Comparison of ENCODE assay signal across 8 mouse cellular contexts in genomic region chr13:59145677-59146555, GRCm38 (mm10).
A peak's percentile ranks its signal among the peaks of the same experiment; 100 is the strongest.
DNase-seq lines count a peak whose midpoint lies in the region; ATAC-seq lines count a peak whose summit lies in the region.

No protein-coding gene starts in this region.

- peak overlapping the region; percentile 63 for H3K27ac ChIP-seq in forebrain, embryonic 14.5 days (ENCODE audit: low read depth, low read length)
- peak overlapping the region; percentile 43 for H3K27ac ChIP-seq in hindbrain, embryonic 11.5 days (ENCODE audit: low read depth, low read length)

- WGBS in forebrain, embryonic 14.5 days, result 32% methylated on average over 21 of the region's 21 CpGs
- WGBS in hindbrain, embryonic 11.5 days, result 47% methylated on average over 21 of the region's 21 CpGs

- intact Hi-C loops in left cerebral cortex, postnatal 4 days (cut with DNase I), result no loop called here

- H3K4me2 ChIP-seq in forebrain, embryonic 14.5 days (ENCODE audit: low read length), result 0 out of 2 replicates have a peak overlapping the region, but pooled peaks have one; percentile 12
- H3K4me2 ChIP-seq in hindbrain, embryonic 11.5 days (replicated peaks; ENCODE audit: low read depth, low read length), result no peak overlapping the region

- H3K4me3 ChIP-seq in megakaryocyte, embryonic 14.5 days (replicated peaks), result peak overlapping the region; percentile 46
- H3K4me3 ChIP-seq in forebrain, embryonic 14.5 days (ENCODE audit: low read depth, low read length), result no peak overlapping the region
- H3K4me3 ChIP-seq in hindbrain, embryonic 11.5 days (ENCODE audit: low read depth, low read length), result no peak overlapping the region

- H3K27me3 ChIP-seq in megakaryocyte, embryonic 14.5 days (replicated peaks), result no peaks in the 10 kb centered on the region
- H3K27me3 ChIP-seq in forebrain, embryonic 14.5 days (replicated peaks; ENCODE audit: control insufficient read depth, insufficient read depth, low read length), result no peaks in the 10 kb centered on the region
- no peaks in the 10 kb centered on the region for H3K27me3 ChIP-seq in hindbrain, embryonic 11.5 days (ENCODE audit: control insufficient read depth, insufficient read depth, low read length)

- peak; percentile 96 for DNase-seq in forebrain, embryonic 14.5 days (ENCODE audit: low spot score)
- DNase-seq in hindbrain, embryonic 11.5 days (ENCODE audit: low spot score), result peak; percentile 89
- DNase-seq in left cerebral cortex, postnatal 4 days, result peak; percentile 88
- DNase-seq in retina, embryonic 14.5 days (ENCODE audit: low spot score), result peak; percentile 60
- DNase-seq in urinary bladder, adult 18-20 months (ENCODE audit: low spot score in 2 of 2), result no peak
- DNase-seq in urinary bladder, postnatal 25 days (ENCODE audit: low spot score), result no peak

- ATAC-seq in megakaryocyte, adult 5-6 weeks (ENCODE audit: poor library complexity, severe bottlenecking), result no peak
- ATAC-seq in forebrain, embryonic 14.5 days, result peak; percentile 79
- peak; percentile 78 for ATAC-seq in hindbrain, embryonic 11.5 days (ENCODE audit: low FRiP score)

- peak overlapping the region; percentile 10; the same call in 1 of the 2 replicates for H3K9ac ChIP-seq in forebrain, embryonic 14.5 days (ENCODE audit: low read length)
- H3K9ac ChIP-seq in hindbrain, embryonic 11.5 days (ENCODE audit: low read depth, low read length), result no peak overlapping the region

- H3K4me1 ChIP-seq in megakaryocyte, embryonic 14.5 days, result no peaks in the 10 kb centered on the region
- peaks cover 49% of the 10 kb centered on the region for H3K4me1 ChIP-seq in forebrain, embryonic 14.5 days (ENCODE audit: control insufficient read depth, insufficient read depth, low read length)
- peaks cover 2% of the 10 kb centered on the region; the same call in 1 of the 2 replicates for H3K4me1 ChIP-seq in hindbrain, embryonic 11.5 days (replicated peaks; ENCODE audit: control insufficient read depth, insufficient read depth, low read length)

- peaks cover 56% of the 10 kb centered on the region for H3K9me3 ChIP-seq in megakaryocyte, embryonic 14.5 days
- no peaks in the 10 kb centered on the region for H3K9me3 ChIP-seq in forebrain, embryonic 14.5 days (replicated peaks; ENCODE audit: control insufficient read depth, low read length)
- H3K9me3 ChIP-seq in hindbrain, embryonic 11.5 days (ENCODE audit: control insufficient read depth, low read length), result no peaks in the 10 kb centered on the region

- H3K36me3 ChIP-seq in megakaryocyte, embryonic 14.5 days (replicated peaks; ENCODE audit: low read length), result no peaks in the 10 kb centered on the region
- H3K36me3 ChIP-seq in forebrain, embryonic 14.5 days (ENCODE audit: control insufficient read depth, insufficient read depth, low read length), result no peaks in the 10 kb centered on the region
- H3K36me3 ChIP-seq in hindbrain, embryonic 11.5 days (ENCODE audit: control insufficient read depth, insufficient read depth, low read length), result no peaks in the 10 kb centered on the region

Comparison
In these comparisons a context has a peak if more than half of its experiments do, and no peak if none do; other contexts are left out.
1. DNase-seq: peak in forebrain, embryonic 14.5 days (single experiment), hindbrain, embryonic 11.5 days (single experiment), left cerebral cortex, postnatal 4 days (single experiment) and retina, embryonic 14.5 days (single experiment); none in urinary bladder, adult 18-20 months (0 of 2) and urinary bladder, postnatal 25 days (single experiment).